Mouse (Mus musculus) thymus, postnatal 0 days (tissue): ENCODE measurements around the gene Gm28042. TPM values are rescaled to one million over a fixed set of nuclear protein-coding genes. Genes with fewer than 3 reads are reported as not detected.
A peak's percentile ranks its signal among the peaks of the same experiment; 100 is the strongest.

Experiments used
- DNase-seq: peaks from one replicate; pipeline ENCODE4 v3.0.0-alpha.2; 2015; ENCODE audit warnings: low spot score
- polyA plus RNA-seq: library from polyadenylated mRNA; unstranded; fragments of >200 nt; fragmentation: Nextera tagmentation; extraction: Ambion mirVana; gene quantifications from 2 replicates; pipeline ENCODE4 v1.2.1, GENCODE M21; 2015

Gm28042 gene
- 0.70 and 1.3 TPM in 2 replicates for polyA plus RNA-seq

DNA sequence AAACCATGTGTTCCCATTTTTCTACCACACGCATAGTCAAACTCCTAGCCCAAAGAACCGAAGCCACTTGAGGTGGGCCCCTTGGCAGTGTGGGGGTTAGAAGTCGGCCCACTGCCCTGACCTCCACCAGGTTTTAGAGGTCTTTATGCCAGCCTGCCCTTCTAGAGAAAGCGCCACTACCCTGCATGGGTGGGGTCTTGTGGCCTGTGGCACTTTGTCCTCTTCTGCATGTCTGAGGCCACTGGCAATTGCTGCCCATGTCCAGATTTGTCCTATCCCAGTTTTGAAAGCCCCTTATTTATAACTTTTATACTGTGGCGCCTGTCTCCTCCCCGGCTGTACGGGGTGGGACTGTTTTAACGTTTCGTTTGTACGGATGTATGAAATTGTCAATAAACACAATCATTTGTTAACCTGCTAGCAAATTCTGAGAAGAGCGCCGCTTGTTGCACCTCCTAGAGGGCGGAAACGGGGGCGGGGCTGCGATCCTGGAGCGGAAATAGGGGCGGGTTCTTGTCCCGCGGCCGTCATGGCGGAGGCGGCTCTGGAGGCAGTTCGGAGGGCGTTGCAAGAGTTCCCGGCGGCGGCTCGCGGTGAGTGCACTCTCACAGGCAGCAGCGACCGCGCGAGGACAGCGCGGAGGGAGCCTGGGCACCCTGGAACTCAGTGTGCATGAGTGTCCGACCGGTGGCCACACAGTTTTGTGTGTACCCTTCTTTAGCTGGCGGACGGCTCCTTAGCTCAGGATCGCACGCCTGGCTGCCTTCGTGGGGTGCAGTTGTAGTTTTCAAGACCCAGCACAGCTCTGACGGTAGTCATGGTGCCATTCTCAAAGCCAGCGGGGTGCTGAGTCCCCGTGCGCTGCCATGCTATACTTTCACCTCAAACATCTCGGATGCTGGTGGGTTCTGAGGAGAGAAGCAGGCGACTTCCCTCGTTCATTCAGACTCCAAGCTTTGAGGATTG lies at the start of gene Gm28042, which contains the start of gene Jmjd7:
Gene Gm28042 (plus strand): TSS at position 510 of the 966 bp plus-strand sequence.
Gene Jmjd7 (plus strand): TSS at position 500 of the 966 bp plus-strand sequence.
- DNase-seq = peak; percentile 94

DNA sequence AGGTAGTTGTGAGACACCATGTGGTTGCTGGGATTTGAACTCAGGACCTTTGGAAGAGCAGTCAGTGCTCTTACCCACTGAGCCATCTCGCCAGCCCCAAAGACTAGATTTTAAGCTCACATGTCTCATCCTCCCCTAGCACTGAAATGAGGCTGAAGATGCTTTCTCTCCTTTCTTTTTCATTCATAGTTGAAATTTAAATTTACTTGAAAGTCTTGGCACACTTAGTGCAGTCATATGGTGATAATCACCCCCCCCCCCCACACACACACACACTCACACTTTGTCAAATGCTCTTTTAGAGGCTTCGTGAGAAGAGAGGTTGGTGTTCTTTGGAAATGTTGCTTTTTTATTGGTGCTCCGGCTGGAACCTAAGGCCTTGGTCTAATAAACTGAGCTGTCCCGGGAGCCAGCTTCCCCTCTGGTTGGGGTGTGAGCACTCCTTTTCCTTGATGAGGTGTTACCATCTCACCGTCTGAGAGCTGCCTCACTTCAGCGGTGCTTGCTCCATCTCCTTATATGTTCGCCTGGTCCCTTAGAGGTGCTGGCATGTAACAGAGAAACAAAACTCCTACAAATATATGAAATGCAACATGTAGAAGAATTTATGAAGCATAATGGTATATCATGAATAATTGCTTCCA lies 46.8 kb upstream of the Gm28042 start:
- DNase-seq = no peak

DNA sequence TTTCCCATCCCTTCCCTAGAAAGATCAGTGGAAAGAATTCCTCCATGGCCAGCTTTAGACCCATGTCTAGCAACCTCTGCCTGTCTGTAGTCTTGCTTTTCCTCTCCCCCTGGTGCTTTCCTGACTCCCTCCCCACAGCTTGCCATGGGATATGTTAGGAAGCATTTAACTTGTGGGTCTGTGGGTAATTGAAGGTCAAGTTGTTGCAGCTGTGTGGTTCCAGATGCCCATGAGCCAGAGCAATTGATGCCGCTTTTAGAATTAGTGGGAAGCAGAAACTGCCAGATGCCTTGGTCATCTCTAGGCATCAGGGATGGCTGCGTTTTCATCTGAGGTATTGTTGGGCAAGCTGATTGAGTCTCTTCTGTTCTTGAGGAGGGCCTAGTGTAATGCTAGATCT lies 45.7 kb upstream of the Gm28042 start:
- no peak for DNase-seq

DNA sequence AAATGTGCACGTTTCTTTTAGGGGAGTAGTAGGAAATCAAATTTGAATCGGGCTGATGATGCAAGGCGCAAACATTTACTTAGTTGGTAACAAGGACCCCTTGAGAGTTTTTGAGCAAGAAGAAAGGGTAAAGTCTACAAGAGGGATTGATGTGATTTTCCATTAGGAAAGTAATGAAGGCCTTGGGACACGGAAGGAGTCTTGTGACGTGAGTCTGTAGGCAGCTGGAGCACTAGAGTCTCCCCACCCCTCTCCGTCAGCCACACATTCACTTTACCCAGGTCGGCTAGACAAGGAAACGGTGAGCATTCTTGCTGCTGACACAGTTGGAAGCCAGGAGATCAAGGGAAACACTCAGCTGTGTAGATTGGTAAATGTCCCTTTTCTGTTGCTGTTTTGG lies 41.4 kb upstream of the Gm28042 start:
- no peak for DNase-seq

DNA sequence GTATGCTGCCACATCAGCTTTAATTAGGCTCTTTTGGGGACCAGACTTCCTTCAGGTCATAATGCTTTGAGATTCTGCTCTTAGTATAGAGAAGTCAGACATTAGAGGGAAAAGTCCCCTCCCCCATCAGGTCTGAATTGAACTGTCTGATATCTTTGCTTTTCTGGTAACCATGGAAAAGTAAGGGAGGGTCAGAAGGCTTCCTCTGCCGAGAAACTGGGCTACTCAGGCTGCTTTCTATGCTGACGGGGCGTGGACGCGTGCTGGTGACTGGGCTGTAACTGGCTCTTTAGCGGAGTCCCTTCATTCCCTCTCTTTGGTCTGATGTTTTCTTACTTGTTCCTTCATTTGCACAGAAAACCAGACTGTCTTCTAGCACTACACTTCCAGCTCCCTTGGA lies 40.9 kb upstream of the Gm28042 start:
- no peak for DNase-seq

DNA sequence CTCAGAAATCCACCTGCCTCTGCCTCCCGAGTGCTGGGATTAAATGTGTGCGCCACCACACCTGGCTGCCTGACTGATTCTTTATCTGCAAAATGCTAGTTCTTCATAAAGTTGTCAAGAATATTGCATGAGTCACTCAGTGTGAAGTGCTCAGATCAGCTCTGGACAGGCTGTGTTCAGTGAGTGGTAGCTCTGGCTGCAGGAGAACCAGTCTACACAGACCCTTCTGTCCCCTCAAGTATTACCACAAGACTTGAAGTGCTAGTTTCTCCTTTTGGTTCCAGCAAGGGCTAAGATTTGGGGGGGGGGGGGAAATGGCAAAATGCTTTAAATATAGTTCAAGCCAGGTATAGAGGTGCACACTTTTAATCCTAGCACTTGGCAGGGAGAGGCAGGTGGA lies 39.9 kb upstream of the Gm28042 start:
- DNase-seq = no peak

DNA sequence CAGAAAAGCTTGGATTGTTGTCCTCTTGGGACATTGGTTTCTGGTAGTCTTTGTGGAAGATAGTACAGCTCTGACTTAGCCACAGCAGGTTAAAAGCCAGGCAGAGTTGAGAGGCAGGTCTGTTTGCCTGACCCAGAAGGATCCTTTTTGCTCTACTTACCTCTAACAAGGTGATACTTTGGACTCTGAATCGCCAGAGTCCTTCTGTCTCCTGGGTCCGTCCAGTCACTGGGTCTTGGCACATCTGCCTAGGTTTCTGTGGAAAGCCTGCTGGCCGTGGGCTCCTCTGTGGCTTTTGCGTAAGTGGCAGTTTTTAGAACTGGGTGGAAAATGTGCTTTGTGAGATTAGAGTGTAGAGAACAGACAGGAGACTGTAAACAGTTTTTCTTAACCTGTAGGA lies 38.3 kb upstream of the Gm28042 start:
- DNase-seq = no peak

DNA sequence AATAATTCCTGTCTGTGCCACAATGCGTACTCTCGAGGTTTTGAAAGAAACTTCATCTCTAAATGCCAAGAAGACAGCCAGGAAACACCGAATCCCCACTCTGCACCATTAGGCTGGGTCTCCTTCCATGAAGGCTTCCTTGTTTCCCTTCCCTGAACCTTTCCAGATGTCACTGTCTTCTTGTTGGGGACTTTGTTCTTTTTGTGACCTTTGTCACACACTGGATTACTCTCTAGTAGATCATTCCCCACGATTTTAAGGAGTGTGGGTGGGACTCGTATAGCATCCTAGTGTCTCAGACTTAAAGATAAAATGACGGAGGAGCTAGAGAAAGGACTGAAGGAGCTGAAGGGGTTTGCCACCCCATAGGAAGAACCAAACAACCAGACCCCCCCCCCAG lies 36.4 kb upstream of the Gm28042 start:
- no peak for DNase-seq

DNA sequence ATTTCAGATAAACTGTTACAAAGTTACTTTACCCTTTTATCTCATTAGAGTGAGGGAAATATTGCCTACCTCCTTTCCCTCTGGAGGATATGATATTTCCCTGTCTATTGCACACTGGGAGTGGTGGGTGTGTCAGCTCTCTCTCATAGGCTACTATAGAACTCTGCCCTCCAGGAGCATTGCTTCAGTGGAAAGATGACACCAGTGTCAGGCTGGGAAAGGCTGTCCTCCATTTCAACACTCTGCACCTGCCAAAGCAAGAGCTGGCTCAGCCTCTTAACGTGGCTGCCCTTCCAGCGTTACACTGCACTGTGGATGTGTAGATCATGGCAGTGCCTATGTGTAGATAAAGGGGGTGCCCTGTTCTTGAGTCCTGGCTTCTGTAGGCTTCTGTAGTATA lies 34.9 kb upstream of the Gm28042 start:
- no peak for DNase-seq

DNA sequence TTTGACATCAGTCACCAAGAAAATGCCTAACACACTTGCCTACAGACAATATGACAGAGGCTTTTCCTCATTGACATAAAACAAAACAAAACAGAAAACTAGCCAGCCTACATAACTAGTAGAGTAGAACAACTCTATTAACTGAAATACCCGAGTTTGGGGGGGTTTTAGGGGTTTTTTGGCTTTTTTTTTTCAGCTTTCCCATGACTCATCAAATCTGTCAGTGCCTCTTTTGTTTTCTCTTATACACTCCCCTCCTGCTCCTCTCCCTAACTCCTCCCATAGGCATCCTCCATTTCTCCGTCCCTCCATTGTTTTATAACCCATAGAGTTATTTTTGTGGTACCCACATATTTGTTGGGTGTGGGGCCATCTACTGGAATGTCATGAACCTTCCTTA lies 33.8 kb upstream of the Gm28042 start:
- no peak for DNase-seq

DNA sequence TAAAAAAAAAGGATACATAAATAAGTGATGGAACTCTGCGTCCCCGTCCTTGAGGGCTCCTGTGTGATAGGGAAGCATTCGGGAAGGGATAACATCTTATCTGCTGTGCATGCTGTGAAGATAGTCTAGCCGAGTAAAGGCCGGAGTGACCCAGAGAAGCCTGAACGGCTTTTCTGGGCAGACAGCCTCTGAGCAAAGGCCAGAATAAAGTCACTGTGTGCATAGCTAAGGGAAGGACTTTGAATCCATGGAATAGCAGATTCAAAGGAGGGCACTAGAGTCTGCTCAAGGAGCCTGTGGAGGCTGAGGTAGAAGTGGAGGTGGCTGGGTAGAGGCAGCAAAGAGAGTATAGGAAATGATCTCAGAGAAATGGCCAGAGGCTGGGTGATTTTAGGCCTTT lies 32.5 kb upstream of the Gm28042 start:
- no peak for DNase-seq

DNA sequence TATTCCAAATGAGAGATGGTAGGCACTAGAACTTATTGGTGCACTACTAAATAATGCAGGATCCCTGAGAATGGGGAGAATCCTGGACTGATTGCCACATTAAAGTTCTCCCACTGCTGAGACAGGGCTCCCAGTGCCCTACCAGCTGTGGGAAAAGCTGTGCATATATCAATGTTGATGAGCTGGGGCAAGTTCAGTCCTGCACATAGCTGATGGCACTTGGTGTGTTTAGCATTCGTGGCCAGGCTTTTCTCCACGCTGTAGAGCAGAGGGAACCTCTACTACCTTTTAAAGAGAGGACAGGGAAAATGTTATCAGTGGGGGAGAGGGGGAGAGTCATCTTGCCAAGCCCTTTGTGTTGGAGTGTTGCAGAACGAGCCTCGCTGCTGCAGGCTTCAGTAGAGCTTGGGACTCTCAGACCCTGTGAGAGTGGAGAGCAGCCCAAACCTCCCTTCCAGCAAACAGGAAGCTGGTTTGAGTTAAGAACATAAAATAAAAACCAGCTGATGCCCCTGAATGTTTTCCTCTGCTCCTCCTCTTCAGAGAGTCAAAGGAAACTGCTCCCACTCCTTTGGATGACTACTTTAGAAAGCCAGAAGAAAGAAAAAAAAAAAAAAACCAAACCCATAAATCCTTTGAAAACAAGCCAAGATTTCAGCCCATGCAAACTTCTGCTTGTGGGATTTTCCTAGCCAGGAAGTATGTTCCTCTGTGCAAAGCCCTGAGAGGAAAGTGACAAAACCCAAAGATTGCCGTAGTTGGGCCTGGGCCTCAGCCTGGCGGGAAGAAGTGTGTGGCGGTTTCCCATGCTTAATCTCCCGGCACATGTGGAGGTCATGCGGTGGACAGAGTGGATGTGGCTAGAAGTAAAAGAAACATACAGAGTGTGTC lies 31.7 kb upstream of the Gm28042 start:
- no peak for DNase-seq

DNA sequence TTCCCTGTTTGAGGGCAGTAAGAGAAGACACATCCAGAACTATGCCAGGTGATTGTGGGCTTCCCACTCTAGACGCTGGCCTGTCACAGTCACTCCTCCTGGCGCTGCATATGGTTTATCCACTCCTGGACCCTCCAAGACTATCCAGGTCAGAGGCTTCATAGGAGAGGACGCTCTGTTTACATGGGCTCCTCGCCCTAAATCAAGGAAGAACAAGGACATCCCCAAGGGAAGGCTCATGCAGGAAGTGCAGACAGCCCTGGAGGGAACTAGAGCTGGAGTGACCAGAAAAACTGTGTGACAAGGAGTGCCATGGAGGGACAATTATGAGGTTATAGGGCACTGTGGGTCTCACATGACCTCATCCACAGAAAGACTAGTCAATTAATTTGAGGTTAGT lies 29.9 kb upstream of the Gm28042 start:
- no peak for DNase-seq

DNA sequence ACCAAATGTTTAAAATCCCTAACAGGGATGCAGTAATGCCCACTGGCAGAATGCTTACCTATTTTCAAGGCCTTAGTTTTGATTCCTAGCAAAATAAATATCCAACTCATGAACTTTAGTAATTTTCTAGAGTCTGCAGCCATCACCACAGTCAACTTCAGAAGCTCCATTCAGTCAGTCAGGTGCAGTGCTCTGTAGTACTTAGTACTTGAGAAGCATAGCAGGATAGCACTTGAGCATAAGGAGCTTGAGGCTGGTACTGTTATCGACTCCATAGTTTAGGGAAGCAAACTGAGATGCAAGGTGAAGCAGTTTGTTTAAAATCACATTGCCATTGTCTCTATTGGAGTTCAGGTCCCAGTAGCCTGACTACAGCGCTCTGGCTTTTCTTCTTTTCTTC lies 27.6 kb upstream of the Gm28042 start:
- DNase-seq = no peak

DNA sequence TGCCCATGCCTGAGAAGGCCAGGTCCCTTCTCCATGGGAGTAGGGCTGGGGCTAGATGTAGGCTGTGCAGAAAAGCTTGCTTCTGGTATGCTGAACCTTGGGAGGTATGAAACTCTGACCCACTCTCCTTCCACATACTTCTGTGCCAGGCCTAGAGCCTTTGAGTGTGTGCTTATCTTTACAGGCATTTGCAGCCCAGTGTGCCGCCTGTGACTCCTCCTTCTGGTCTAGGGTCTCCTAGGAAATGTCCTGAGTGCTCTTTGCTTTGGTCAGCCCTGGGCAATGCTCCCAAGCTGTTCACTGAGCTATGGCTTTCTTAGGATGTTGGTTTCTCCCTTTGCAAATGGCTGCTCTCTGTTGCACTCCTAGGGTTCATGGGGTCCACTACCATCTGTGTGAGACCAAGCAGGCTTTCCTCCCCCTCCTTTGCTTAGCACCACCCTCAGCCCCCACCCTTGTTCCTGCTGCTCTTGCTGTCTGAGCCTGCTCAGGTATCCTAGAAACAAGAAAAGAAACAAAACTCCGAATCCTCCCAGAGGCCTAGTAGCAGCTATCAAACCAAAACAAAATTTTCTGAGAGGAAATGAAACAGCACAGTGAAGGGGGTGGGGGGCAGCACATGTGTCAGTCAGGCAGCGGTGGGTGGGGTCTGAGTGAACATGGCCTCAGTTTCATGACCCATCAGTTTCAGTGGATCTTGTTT lies 26.3 kb upstream of the Gm28042 start:
- no peak for DNase-seq

DNA sequence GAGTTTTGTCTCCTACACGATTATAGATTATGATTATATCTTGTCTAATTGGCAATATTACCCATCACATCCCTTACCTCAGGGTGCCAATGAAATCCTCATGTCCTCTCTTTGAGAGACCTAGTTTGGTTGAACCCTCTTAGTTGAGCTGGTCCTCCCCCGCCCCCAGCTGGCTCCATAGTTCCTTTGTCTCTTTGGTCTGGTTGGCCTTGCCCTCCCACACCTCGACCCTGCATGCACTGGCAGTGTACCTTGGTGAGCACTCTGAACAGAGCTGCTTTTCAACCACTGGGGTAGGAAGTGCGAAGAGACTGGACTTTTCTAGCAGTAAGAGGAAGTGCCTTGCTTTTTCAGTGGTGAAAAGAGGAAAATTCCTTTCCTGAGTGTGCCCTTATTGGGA lies 25.3 kb upstream of the Gm28042 start:
- DNase-seq = no peak

DNA sequence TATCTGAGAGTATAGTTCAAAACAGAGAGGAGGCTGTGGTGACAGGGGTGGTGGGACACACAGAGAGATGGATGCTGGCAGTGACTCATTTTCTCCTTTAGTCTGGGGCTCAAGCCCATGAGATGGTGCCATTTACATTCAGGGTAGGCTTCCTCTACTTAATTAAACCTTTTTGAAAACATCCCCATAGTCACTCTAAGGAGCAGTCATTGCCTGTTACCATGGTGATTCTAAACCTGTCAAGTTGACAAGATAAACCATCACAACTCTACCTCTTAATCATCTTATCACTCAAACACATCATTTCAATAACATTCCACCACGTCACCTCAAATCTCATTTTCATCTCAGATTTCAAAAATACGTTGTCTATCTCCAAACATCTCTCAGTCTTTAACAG lies 23.3 kb upstream of the Gm28042 start:
- no peak for DNase-seq

DNA sequence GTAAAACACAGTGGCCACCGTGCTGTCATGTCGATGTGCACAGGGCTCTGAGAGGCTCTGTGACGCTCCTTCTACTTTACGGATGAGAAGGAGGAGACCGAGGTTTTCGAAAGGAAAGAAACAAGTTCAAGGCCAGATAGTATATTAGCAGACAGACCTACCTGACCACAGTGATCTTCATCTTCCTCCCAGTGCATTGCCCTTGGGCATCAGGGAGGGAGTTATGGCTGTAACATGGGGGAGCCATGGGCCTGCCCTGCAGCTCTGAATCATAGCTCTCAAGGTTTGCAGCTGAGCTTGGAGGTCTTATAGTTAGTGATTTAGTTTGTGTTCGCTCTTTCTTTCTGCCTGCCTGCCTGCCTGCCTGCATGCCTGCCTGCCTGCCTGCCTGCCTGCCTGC lies 20.6 kb upstream of the Gm28042 start:
- DNase-seq = no peak

DNA sequence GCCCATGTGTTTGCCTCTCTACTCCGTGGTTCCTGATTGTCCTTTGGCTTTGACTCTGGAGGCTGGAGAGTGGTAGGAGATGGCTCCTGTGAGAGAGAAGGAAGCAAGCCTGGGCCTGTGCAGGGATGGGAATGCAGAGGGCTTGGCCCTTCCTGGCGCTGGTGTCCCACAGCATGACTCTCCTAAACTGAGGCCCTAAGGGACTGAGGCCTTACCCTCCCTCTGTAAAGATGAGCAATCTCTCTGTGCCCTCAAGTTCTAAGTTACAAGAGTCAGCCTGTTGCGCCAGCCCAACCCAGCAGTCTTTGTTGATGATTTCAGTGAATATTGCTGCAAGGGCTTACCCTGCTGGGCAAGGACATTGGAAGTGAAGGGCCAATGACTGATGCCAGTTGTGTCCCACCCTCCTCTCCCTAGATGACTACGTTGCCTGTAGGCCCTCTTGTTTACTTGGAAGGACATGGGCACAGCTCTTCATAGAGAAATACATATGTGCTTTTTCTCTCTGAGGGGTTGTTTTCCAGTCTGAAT lies 19.5 kb upstream of the Gm28042 start:
- no peak for DNase-seq

DNA sequence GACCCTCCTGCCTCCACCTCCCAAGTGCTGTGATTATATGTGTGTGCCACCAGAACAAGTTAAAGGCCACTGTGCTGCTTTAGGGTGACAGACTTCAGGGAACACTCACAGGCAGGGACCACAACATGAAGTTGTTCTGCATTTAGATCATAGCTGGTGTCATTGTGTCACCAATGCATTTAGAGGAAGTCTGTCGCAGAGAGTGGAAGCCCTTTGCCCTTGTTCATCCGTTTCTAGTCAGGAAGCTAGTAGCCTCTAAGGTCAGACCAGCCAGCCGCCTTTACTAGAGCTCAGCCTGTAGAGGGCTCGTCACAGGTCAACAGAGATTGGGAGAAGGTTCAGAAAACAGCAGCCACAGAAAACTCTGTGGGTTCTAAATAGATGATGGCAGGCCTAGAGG lies 18.6 kb upstream of the Gm28042 start:
- no peak for DNase-seq
